Mouse (Mus musculus) midbrain, postnatal 0 days (tissue): Measurements from ENCODE around the gene Efcab6. TPM values are rescaled to one million over a fixed set of nuclear protein-coding genes. Genes with fewer than 3 reads are reported as not detected.
A peak's percentile ranks its signal among the peaks of the same experiment; 100 is the strongest.

Source experiments
- ATAC-seq: fragments of 200-750 bp; cut with Nextera tagmentation; 2 replicates; pipeline ENCODE4 v1.8.0; 2017; ENCODE audit warnings: moderate number of reproducible peaks, mild to moderate bottlenecking, moderate TSS enrichment, moderate library complexity; ENCODE audit not compliant: low FRiP score
- DNase-seq: peaks from one replicate; pipeline ENCODE4 v3.0.0-alpha.2; 2015; ENCODE audit warnings: low spot score
- H3K27ac ChIP-seq: fragments of 300-500 bp; sonication (generic); 2 replicates; pipeline ENCODE4 v1.5.1; 2014; ENCODE audit warnings: low read depth, mild to moderate bottlenecking, low read length, mixed read lengths
- H3K27me3 ChIP-seq: fragments of 300-500 bp; sonication (generic); 2 replicates; pipeline ENCODE4 v1.6.1; 2014; ENCODE audit warnings: low read length, control low read depth, mixed read lengths; ENCODE audit not compliant: insufficient read depth
- H3K36me3 ChIP-seq: fragments of 300-500 bp; sonication (generic); 2 replicates; pipeline ENCODE4 v1.6.1; 2014; ENCODE audit warnings: low read length, control low read depth, mixed read lengths; ENCODE audit not compliant: insufficient read depth
- H3K4me1 ChIP-seq: fragments of 300-500 bp; sonication (generic); 2 replicates; pipeline ENCODE4 v1.6.1; 2014; ENCODE audit warnings: mild to moderate bottlenecking, control low read depth, antibody characterized with exemption, low read length, mixed read lengths; ENCODE audit not compliant: insufficient read depth
- H3K4me2 ChIP-seq: fragments of 300-500 bp; sonication (generic); 2 replicates; pipeline ENCODE4 v1.6.1; 2014; ENCODE audit warnings: low read depth, mild to moderate bottlenecking, low read length, mixed read lengths; ENCODE audit not compliant: poor library complexity, severe bottlenecking
- H3K4me3 ChIP-seq: fragments of 300-500 bp; sonication (generic); 2 replicates; pipeline ENCODE4 v1.5.1; 2014; ENCODE audit warnings: low read depth, mild to moderate bottlenecking, low read length, moderate library complexity
- H3K9ac ChIP-seq: fragments of 300-500 bp; sonication (generic); replicated peaks from 2 replicates; pipeline ENCODE4 v1.6.1; 2014; ENCODE audit warnings: mild to moderate bottlenecking, low read length, moderate library complexity, mixed read lengths; ENCODE audit not compliant: poor library complexity, severe bottlenecking
- H3K9me3 ChIP-seq: fragments of 300-500 bp; sonication (generic); 2 replicates; pipeline ENCODE4 v1.6.1; 2016; ENCODE audit warnings: low read length, control low read depth
- CTCF ChIP-seq: IDR thresholded peaks from 2 replicates; pipeline ENCODE4 v1.5.1; 2016; ENCODE audit warnings: antibody characterized with exemption, mild to moderate bottlenecking
- WGBS: fragments of 180-500 bp; shearing (Covaris S2); extraction: QIAGEN DNeasy Blood & Tissue Kit; methylation state at CpG from one replicate; pipeline ENCODE4 v1.1.7; 2014; 5-methylcytosine and 5-hydroxymethylcytosine counted together
- polyA plus RNA-seq: library from polyadenylated mRNA; unstranded; fragments of >200 nt; fragmentation: Nextera tagmentation; extraction: Ambion mirVana; gene quantifications from 2 replicates; pipeline ENCODE4 v1.2.1, GENCODE M21; 2015
- total RNA-seq: library from RNA; depleted of rRNA; stranded (reverse); fragments of >200 nt; gene quantifications from 2 replicates; pipeline ENCODE4 v1.2.3, GENCODE M21; 2014

The Efcab6 gene
- total and polyA plus RNA-seq, 2 experiments from 2014 or later, result 1.5 to 3.9 TPM

- no peak for TF ChIP-seq CTCF
- Histone ChIP-seq H3K4me1 (no peaks in the 10 kb centered on the region), H3K36me3 (peaks cover 18% of the 10 kb centered on the region), H3K9ac (no peak overlapping the region), H3K4me2 (no peak overlapping the region), H3K27me3 (no peaks in the 10 kb centered on the region), H3K4me3 (no peak overlapping the region), H3K27ac (no peak overlapping the region), H3K9me3 (no peaks in the 10 kb centered on the region)
- DNase-seq, result no peak
- WGBS, result 86% methylated on average over 7 of the region's 7 CpGs
- ATAC-seq, result no peak
Observed at GRCm38 (mm10) chr15:84080069-84080468, 14.9 kb upstream of the Efcab6 start.

- ATAC-seq, result no peak
- no peak for TF ChIP-seq CTCF
Observed at GRCm38 (mm10) chr15:84079519-84079918, 14.3 kb upstream of the Efcab6 start.

GRCm38 (mm10) chr15:84078667-84079066 is 13.5 kb upstream of the Efcab6 start:
- no peak overlapping the region for H3K9ac ChIP-seq
- H3K4me3 ChIP-seq, result no peak overlapping the region
- no peak for ATAC-seq
- no peak overlapping the region for H3K27ac ChIP-seq
- H3K27me3 ChIP-seq, result no peaks in the 10 kb centered on the region
- no peak for TF ChIP-seq CTCF
- no peak overlapping the region for H3K4me2 ChIP-seq
- H3K9me3 ChIP-seq, result no peaks in the 10 kb centered on the region
- H3K4me1 ChIP-seq, result no peaks in the 10 kb centered on the region
- 64% methylated on average over 13 of the region's 13 CpGs for WGBS
- DNase-seq, result no peak
- peaks cover 9% of the 10 kb centered on the region for H3K36me3 ChIP-seq

More at GRCm38 (mm10) chr15:84079519-84079918, 14.3 kb upstream of the Efcab6 start:
- Histone ChIP-seq H3K27me3 (no peaks in the 10 kb centered on the region), H3K4me1 (no peaks in the 10 kb centered on the region), H3K36me3 (peaks cover 13% of the 10 kb centered on the region), H3K27ac (no peak overlapping the region), H3K9me3 (no peaks in the 10 kb centered on the region), H3K9ac (no peak overlapping the region), H3K4me3 (no peak overlapping the region), H3K4me2 (no peak overlapping the region)
- DNase-seq, result no peak
- WGBS, result 86% methylated on average over 2 of the region's 2 CpGs

GRCm38 (mm10) chr15:84077151-84077550 is 12.0 kb upstream of the Efcab6 start:
- ATAC-seq (no peak), DNase-seq (no peak)
- H3K4me2 ChIP-seq, result no peak overlapping the region
- peaks cover 9% of the 10 kb centered on the region for H3K36me3 ChIP-seq
- H3K4me3 ChIP-seq, result no peak overlapping the region
- no peak overlapping the region for H3K27ac ChIP-seq
- WGBS, result 56% methylated on average over 17 of the region's 17 CpGs
- H3K27me3 ChIP-seq, result no peaks in the 10 kb centered on the region
- peak; percentile 30 for TF ChIP-seq CTCF
- no peaks in the 10 kb centered on the region for H3K9me3 ChIP-seq
- H3K9ac ChIP-seq, result no peak overlapping the region
- H3K4me1 ChIP-seq, result no peaks in the 10 kb centered on the region

- Histone ChIP-seq H3K9ac (no peak overlapping the region), H3K4me1 (no peaks in the 10 kb centered on the region; the same call in 1 of the 2 replicates), H3K4me2 (0 out of 2 replicates have a peak overlapping the region, but pooled peaks have one; percentile 20), H3K4me3 (no peak overlapping the region), H3K36me3 (peaks cover 6% of the 10 kb centered on the region), H3K9me3 (no peaks in the 10 kb centered on the region), H3K27ac (no peak overlapping the region), H3K27me3 (no peaks in the 10 kb centered on the region)
- 16% methylated on average over 17 of the region's 17 CpGs for WGBS
- peak; percentile 50 for TF ChIP-seq CTCF
- DNase-seq (no peak), ATAC-seq (no peak)
Observed at GRCm38 (mm10) chr15:84074705-84075185, 9.6 kb upstream of the Efcab6 start.

- peak; percentile 80 for DNase-seq
- no peak overlapping the region for H3K27ac ChIP-seq
- H3K9me3 ChIP-seq, result no peaks in the 10 kb centered on the region
- TF ChIP-seq CTCF, result peak; percentile 96
- no peaks in the 10 kb centered on the region for H3K27me3 ChIP-seq
- no peak for ATAC-seq
- H3K36me3 ChIP-seq, result peaks cover 6% of the 10 kb centered on the region
- H3K4me1 ChIP-seq, result no peaks in the 10 kb centered on the region; the same call in 1 of the 2 replicates
- WGBS, result 13% methylated on average over 12 of the region's 15 CpGs
- no peak overlapping the region for H3K4me3 ChIP-seq
- 0 out of 2 replicates have a peak overlapping the region, but pooled peaks have one; percentile 20 for H3K4me2 ChIP-seq
- no peak overlapping the region for H3K9ac ChIP-seq
Observed at GRCm38 (mm10) chr15:84073911-84074704, 8.9 kb upstream of the Efcab6 start.
